Mouse (Mus musculus) kidney, adult 2 months (tissue): ENCODE results near the gene Nup62. TPM values are rescaled to one million over a fixed set of nuclear protein-coding genes. Genes with fewer than 3 reads are reported as not detected.

Experiments
- DNase-seq: peaks from one replicate; pipeline ENCODE4 v3.0.0; 2021
- H3K27ac ChIP-seq: fragments of 200-500 bp; 2 replicates; pipeline ENCODE4 v1.5.1; 2012; ENCODE audit warnings: low read depth, low read length, control low read depth, inconsistent platforms; ENCODE audit not compliant: insufficient read depth
- H3K27me3 ChIP-seq: fragments of 200-500 bp; replicated peaks from 2 replicates; pipeline ENCODE4 v1.6.1; 2012; ENCODE audit warnings: mild to moderate bottlenecking, moderate library complexity, low read length, inconsistent platforms; ENCODE audit not compliant: control insufficient read depth, insufficient read depth
- H3K36me3 ChIP-seq: fragments of 200-500 bp; 2 replicates; pipeline ENCODE4 v1.6.1; 2012; ENCODE audit warnings: mild to moderate bottlenecking, moderate library complexity, low read length, inconsistent platforms; ENCODE audit not compliant: control insufficient read depth, insufficient read depth
- H3K4me1 ChIP-seq: fragments of 200-500 bp; 2 replicates; pipeline ENCODE4 v1.6.1; 2011; ENCODE audit warnings: low read length; ENCODE audit not compliant: control insufficient read depth, insufficient read depth
- H3K4me3 ChIP-seq: fragments of 200-500 bp; 2 replicates; pipeline ENCODE4 v1.5.1; 2011; ENCODE audit warnings: mild to moderate bottlenecking, low read depth, low read length, control low read depth; ENCODE audit not compliant: insufficient read depth
- CTCF ChIP-seq: fragments of 200-500 bp; conservative IDR thresholded peaks from 2 replicates; pipeline ENCODE4 v1.5.1; 2011; ENCODE audit warnings: low read depth, mild to moderate bottlenecking, control low read depth, low read length, moderate library complexity, mixed read lengths; ENCODE audit not compliant: insufficient read depth, insufficient read length
- POLR2A ChIP-seq: fragments of 200-500 bp; IDR thresholded peaks from one replicate; pipeline ENCODE4 v1.6.1; 2011; ENCODE audit warnings: low read depth, low read length, control low read depth
- WGBS: fragments of 180-500 bp; shearing (Covaris S2); methylation state at CpG from one replicate; pipeline ENCODE4 v1.1.7; 2018; 5-methylcytosine and 5-hydroxymethylcytosine counted together
- polyA plus RNA-seq: library from polyadenylated mRNA; depleted of rRNA; stranded (reverse); fragments of >200 nt; gene quantifications from 2 replicates; pipeline ENCODE4 v1.2.3, GENCODE M21; 2012

Gene Nup62
- polyA plus RNA-seq, 1 experiment = 35.9 TPM

DNA sequence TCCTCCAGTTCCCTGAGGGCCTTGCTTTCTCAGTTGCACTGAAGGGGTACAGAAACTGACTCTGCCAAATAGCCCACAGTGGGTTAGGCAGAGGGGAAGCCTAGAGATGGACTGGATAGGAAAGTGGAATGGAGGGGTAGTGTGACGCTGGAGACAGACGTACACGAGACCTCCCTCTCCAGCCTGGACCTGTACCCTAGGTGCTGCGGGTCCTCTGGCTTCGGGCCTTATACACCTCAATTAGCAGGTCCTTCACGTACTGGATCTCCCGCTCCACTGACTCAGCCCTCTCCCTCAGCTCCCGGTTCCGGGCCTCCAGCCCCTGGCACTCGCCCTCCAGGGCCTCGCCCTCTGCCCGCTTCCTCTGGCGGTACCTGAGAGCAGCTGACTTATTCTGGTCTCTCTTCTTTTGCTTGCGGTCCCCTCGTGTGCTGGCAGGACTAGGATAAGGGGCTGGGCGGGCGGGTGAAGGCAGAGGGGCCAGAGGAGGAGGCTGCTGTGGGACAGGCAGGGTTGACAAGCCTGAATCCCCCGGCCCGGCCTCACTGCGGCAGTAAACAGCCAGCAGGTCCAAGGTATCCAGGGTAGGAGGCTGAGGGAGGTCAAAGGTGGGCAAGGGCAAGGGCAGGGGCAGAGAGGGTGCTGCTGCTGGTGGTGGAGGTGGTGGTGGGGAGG, 3.1 kb upstream of the Nup62 start:
- DNase-seq = no peak
- no peak overlapping the region for H3K4me3 ChIP-seq
- H3K36me3 ChIP-seq = no peaks in the 10 kb centered on the region
- 88% methylated on average over 20 of the region's 20 CpGs for WGBS
- H3K27ac ChIP-seq = no peak overlapping the region
- TF ChIP-seq POLR2A (no peak), CTCF (no peak)
- H3K4me1 ChIP-seq = peaks cover 10% of the 10 kb centered on the region; the same call in 1 of the 2 replicates
- H3K27me3 ChIP-seq = no peaks in the 10 kb centered on the region

DNA sequence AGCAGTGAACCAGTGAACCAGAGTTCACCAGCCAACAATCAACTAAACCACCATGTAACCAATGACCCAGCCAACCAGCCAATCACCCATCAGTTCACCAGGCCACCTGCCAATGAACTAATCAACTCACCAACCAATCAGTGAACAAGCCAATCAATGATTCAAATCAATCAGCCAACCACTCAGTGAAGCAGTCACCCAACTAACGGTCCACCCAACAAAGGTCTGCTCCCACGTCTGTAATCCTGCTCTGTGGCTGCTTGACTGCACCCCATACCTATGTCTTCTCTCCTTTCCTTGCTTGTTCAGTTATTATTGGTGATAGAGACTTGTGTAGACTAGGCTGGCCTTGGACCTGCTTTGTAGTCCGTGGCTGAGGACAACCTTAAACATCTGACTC, 1.9 kb upstream of the Nup62 start:
- 90% methylated on average over 3 of the region's 3 CpGs for WGBS
- Histone ChIP-seq H3K27ac (no peak overlapping the region), H3K4me1 (peaks cover 11% of the 10 kb centered on the region; the same call in 1 of the 2 replicates), H3K27me3 (no peaks in the 10 kb centered on the region), H3K36me3 (no peaks in the 10 kb centered on the region), H3K4me3 (no peak overlapping the region)
- no peak for DNase-seq
- TF ChIP-seq POLR2A (no peak), CTCF (no peak)

DNA sequence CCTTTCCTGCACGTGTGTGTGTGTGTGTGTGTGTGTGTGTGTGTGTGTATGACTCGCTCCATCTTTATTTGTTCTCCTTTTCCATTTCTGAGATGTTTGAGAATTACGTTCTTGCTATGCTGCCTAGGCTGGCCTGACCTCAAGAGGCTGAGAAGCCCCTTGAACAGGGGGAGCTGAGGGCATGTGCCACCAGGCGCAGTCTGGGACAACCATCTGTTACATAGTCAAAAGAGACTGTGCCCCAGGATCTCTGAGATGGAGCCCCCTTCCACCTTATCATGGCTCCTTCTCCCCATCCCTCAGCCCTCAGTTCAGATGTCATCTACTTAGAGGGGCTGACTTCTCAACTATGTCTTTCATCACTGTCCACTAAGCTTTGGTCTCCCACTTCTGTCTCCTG, 1.5 kb upstream of the Nup62 start:
- DNase-seq = no peak
- no peaks in the 10 kb centered on the region for H3K36me3 ChIP-seq
- H3K27ac ChIP-seq = no peak overlapping the region
- no peaks in the 10 kb centered on the region for H3K27me3 ChIP-seq
- WGBS = 88% methylated on average over 4 of the region's 4 CpGs
- TF ChIP-seq POLR2A (no peak), CTCF (no peak)
- peaks cover 13% of the 10 kb centered on the region; the same call in 1 of the 2 replicates for H3K4me1 ChIP-seq
- H3K4me3 ChIP-seq = no peak overlapping the region

DNA sequence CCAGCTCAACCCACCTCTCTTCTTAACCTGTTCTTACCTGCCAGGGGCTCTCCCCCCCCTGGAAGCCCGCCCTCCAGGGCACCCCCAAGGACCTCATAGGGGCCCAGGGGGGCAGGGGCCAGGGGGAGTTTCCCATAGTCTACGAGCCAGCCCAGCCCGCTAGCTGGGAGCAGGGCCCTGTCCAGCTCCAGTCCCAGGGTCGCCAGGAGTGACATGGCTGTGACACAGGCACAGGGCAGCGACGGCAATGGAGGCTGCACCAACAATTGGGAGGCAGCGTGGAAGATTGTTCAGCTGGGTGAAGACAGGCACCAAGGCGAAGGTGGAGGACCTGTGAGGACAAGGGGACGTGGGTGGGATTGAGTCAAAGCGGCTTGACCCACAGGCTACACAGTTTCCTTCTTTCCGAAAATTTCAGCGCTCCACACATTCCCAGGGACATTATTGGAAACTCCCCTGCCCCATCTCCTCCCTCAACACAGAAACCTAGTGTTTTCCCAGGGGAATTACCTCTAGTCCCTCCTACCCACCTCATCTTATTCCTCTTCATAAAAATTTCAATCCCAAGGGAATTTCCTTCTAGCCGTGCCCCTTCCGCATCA, 835 bp upstream of the Nup62 start:
- H3K27ac ChIP-seq = peak overlapping the region; percentile 24; the same call in 1 of the 2 replicates
- H3K4me1 ChIP-seq = peaks cover 18% of the 10 kb centered on the region
- H3K36me3 ChIP-seq = no peaks in the 10 kb centered on the region
- peak overlapping the region; percentile 82 for H3K4me3 ChIP-seq
- TF ChIP-seq CTCF = no peak
- TF ChIP-seq POLR2A = no peak
- WGBS = 36% methylated on average over 14 of the region's 14 CpGs
- no peak for DNase-seq
- no peaks in the 10 kb centered on the region for H3K27me3 ChIP-seq

DNA sequence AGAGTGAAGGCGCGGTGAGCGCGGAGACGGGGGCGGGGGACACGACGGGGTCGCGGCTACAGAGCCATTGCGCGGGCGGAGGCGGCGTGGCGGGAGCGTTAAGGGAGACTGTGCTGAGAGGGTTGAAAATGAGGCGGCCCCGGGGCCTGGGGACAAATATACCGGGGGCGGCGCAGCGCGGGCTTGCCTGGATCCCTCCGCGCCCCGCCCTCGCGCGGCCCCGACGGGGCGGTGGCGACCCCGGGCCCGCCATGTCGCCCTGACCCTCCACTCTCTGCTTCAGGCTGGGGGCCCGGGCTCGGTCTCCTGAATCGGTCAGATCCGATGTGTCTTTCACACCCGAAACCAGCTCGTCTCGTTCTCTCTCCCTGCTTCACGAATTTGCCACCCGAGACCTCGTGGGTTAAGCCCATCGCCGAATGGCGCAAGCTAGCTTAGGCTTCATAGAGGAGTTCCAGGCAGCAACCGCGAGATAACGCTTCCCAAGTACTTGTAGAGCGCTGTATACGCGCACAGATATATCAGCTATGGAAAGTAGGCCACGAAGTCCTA, 658 bp downstream of the Nup62 start, which contains the start of gene Atf5:
Gene Atf5 (minus strand): TSS at position 189 of the 552 bp plus-strand sequence.
- H3K4me1 ChIP-seq = peaks cover 20% of the 10 kb centered on the region
- no peaks in the 10 kb centered on the region for H3K27me3 ChIP-seq
- H3K4me3 ChIP-seq = peak within 1 kb of the TSS; percentile 82
- no peaks in the 10 kb centered on the region for H3K36me3 ChIP-seq
- WGBS = under 1% methylated on average over 52 of the region's 57 CpGs
- H3K27ac ChIP-seq = peak within 1 kb of the TSS; percentile 76
- no peak for TF ChIP-seq CTCF
- no peak for TF ChIP-seq POLR2A
- DNase-seq = peak; percentile 51

DNA sequence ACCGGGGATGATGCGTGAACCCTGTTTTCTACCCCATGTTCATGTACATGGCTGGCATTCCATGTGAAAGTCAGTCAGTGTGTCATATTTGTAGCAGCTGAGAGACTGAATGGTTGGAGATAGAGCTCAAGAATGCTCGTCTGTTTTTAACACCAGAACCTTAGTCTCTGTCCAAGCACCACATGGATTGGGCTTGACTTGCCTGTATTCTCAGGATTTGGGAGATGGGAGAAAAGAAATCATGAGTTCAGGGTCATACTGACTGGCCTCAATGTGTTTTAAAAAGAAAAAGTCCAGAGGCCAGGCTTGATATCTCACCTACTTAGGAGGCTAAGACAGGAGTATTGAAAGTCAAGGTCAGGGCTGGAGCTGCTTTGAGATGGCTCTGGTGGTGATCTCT, 1.6 kb downstream of the Nup62 start:
- H3K4me1 ChIP-seq = peaks cover 20% of the 10 kb centered on the region
- H3K27me3 ChIP-seq = no peaks in the 10 kb centered on the region
- no peak for DNase-seq
- H3K4me3 ChIP-seq = peak overlapping the region; percentile 82
- H3K27ac ChIP-seq = peak overlapping the region; percentile 76
- WGBS = 8% methylated on average over 3 of the region's 3 CpGs
- TF ChIP-seq POLR2A (no peak), CTCF (no peak)
- no peaks in the 10 kb centered on the region for H3K36me3 ChIP-seq

DNA sequence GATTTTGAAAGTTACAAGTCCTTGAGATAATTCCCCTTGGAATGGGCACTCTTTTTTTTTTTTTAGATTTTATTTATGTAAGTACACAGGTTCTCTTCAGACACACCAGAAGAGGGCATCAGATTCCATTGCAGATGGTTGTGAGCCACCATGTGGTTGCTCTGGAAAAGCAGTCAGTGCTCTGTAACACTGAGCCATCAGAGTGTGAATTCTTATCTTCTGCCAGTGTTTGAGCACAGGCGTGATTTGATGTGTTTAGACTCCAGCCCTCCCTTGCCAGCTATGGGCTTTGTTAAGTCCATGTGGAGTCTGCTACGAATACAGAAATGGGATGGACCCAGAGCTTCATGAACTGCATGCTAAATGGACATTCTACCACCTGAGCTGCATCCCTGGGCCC, 2.3 kb downstream of the Nup62 start:
- 35% methylated on average over 2 of the region's 2 CpGs for WGBS
- no peak for DNase-seq
- Histone ChIP-seq H3K27ac (no peak overlapping the region), H3K27me3 (no peaks in the 10 kb centered on the region), H3K36me3 (no peaks in the 10 kb centered on the region), H3K4me1 (peaks cover 20% of the 10 kb centered on the region), H3K4me3 (no peak overlapping the region)
- TF ChIP-seq POLR2A = no peak
- peak; percentile 28; the same call in 1 of the 2 replicates for TF ChIP-seq CTCF
